Mouse (Mus musculus): Measurements from ENCODE around the gene Rgs17. TPM values are rescaled to one million over a fixed set of nuclear protein-coding genes. Genes with fewer than 3 reads are reported as not detected.

Gene Rgs17
- polyA plus RNA-seq, 2 experiments from 2014 or later, result 0.19 TPM; not detected in 1

- peak; percentile 79 for ATAC-seq
Measured at GRCm38 (mm10) chr10:5823740-5824491, 98.3 kb downstream of the Rgs17 start, which contains the start of gene Mtrf1l. Mtrf1l (minus strand) TSS chr10:5823910.

GRCm38 (mm10) chr10:5823291-5823739 lies 98.9 kb downstream of the Rgs17 start:
- ATAC-seq, result no peak

- no peak for ATAC-seq
Measured at GRCm38 (mm10) chr10:5818772-5819171, 103.4 kb downstream of the Rgs17 start.

- ATAC-seq, result no peak
Measured at GRCm38 (mm10) chr10:5815968-5816367, 106.2 kb downstream of the Rgs17 start.

- ATAC-seq, result no peak
Measured at GRCm38 (mm10) chr10:5813724-5814123, 108.5 kb downstream of the Rgs17 start.

- ATAC-seq, result no peak
Measured at GRCm38 (mm10) chr10:5807683-5808082, 114.5 kb downstream of the Rgs17 start.

DNA sequence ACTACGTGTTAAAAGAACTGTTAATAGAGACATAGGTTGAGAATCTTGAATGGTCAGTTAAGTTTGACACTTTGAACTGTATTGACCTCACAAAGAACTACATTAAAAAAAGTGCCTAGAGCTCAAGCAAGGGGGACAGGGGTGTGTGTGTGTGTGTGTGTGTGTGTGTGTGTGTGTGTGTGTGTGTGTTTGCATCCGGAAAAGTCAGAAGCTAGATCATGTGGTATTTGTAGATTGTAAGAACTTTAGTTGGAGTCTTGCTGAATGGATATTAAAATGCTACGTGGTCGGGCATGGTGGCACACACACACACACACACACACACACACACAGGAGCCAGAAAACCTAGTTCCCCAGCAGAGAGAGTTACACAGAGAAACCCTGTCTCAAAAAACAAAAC lies 115.2 kb downstream of the Rgs17 start:
- ATAC-seq, result no peak

DNA sequence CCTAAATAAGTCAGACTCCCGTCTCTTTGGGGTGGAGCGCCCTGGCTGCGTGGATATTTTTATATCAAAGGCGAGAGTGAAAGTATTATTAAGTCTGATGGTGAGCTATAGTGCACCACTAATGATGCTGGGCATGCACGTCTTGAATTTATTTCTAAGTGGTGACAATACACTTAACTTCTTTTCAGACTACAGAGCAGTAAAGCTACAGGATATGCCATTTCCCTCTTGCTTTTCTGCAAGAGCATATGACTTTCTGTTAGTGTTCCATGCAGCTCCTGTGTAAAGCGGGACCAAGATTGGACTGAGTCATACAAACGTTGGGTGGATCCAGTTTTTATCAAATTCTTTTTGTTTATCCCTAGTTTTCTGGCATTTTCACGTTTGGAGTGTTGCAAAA lies 115.8 kb downstream of the Rgs17 start:
- ATAC-seq, result no peak

DNA sequence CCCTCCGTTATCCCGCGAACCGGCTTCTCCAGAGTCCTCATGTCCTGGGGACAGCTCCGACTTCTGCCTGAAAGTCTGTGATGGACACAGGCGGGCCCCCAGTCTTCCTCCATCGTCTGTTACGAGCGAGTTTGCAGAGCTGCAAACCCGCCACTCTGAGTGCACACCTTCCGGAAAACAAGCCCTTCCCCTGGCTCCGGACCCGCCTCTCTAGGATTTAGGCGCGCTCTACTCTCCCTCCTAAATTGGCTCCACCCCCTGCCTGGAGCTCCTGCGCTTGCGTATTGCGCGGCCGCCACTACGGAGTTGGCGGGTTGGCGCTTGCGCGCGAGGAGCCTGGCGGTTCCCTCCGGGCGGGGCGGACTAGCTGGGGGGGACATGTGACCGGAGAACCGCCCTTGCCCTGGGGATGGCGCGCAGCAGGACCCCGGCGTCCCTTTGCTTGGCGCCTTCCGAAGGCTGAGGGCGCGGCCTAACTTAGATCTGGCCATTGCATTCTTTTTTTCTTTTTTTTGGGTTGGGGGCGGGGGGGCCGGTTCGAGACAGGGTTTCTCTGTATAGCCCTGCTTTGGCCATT lies 116.4 kb downstream of the Rgs17 start:
- peak; percentile 82 for ATAC-seq

- peak; percentile 89 for ATAC-seq
Measured at GRCm38 (mm10) chr10:5805243-5805730, 116.9 kb downstream of the Rgs17 start, which contains the start of gene Fbxo5. Fbxo5 (minus strand) TSS chr10:5805600.

GRCm38 (mm10) chr10:5804691-5805156 lies 117.5 kb downstream of the Rgs17 start:
- no peak for ATAC-seq

GRCm38 (mm10) chr10:5803739-5804138 lies 118.5 kb downstream of the Rgs17 start:
- ATAC-seq, result no peak

DNA sequence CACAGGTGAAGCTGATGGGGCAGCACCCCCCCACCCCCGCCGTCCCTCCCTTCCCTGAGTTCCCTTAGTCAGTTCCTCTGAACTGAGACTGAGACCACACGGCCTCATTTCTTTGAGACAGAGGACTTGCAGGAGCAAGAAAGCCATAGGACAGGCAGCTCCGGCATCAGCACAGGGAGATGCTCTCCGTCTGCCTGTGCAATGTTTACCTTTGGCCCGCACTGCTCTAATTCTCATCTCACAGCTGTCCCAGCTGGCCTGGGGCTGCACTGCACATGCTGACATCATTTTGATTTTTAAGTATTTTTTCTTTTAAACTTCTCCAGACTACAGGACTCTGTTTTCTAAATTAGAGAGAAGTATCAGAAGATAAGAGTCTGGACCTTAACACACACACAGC lies 119.3 kb downstream of the Rgs17 start:
- no peak for ATAC-seq

DNA sequence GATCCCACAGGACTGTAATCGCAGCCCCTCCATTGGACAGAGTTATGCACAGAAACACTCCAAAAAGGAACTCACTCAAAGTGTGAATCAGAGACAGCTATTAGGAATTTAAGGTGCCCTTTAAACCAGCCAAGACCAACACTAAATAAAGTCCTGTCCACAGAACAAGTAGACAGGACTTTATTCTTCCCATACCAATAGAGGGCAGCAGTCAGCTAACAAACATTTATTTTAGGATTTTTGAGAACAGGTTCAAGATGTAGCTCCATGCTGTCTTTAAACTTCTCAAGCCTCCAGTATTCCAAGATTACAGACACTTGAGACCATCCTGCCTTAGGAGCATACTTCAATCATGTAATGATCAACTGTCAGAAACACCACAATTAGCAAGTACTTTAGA lies 121.7 kb downstream of the Rgs17 start:
- no peak for ATAC-seq

DNA sequence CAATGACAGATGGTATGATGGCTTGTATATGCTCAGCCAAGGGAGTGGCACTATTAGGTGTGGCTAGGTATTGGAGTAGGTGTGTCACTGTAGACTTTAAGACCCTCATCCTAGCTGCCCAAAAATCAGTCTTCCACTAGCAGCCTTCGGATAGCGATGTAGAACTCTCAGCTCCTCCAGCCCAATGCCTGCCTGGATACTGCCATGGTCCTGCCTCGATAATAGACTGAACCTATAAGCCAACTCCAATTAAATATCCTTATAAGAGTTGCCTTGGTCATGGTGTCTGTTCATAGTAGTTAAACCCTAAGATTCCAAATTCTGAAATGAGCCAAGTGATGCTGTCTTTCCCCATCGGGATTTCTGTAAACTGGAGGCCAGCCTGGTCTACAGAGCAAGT lies 124.1 kb downstream of the Rgs17 start:
- ATAC-seq, result no peak

GRCm38 (mm10) chr10:5790657-5791056 lies 131.5 kb downstream of the Rgs17 start:
- ATAC-seq, result no peak

GRCm38 (mm10) chr10:5786923-5787322 lies 135.3 kb downstream of the Rgs17 start:
- peak; percentile 57 for ATAC-seq

Other genes with a start within 250 kb of the Rgs17 start
- 10 to 100 TPM; 12.5 to 18.1 TPM for gene Fbxo5, start 116.8 kb downstream of the Rgs17 start, polyA plus RNA-seq (2017; shearing (Covaris generic))
- 1 to 10 TPM; 7.3 to 8.0 TPM for gene Mtrf1l, start 98.5 kb downstream of the Rgs17 start, polyA plus RNA-seq (2017; shearing (Covaris generic))